Mouse (Mus musculus) heart, postnatal 25 days (tissue): Measurements from ENCODE around the gene Wdfy3. TPM values are rescaled to one million over a fixed set of nuclear protein-coding genes. Genes with fewer than 3 reads are reported as not detected.

Experiments
- DNase-seq: peaks from one replicate; pipeline ENCODE4 v3.0.0; 2022; ENCODE audit warnings: low spot score
- intact Hi-C: fragments of 180-260 bp; cut with DNase I; formaldehyde crosslinking; loops from one replicate; pipeline ENCODE4 v1.15.1; 2025
- total RNA-seq, 2 experiments: library from RNA; stranded (reverse); gene quantifications; 2 replicates each; pipeline ENCODE4 v1.2.3; 2021

Wdfy3 gene
- total RNA-seq, 2 experiments from 2014 or later, result 28.7 to 33.1 TPM

- intact Hi-C loops, result no loop called here
- DNase-seq, result no peak
Observed at GRCm38 (mm10) chr5:101819216-101819615, 250.5 kb downstream of the Wdfy3 start.

GRCm38 (mm10) chr5:101816822-101817221, 252.9 kb downstream of the Wdfy3 start:
- no peak for DNase-seq
- intact Hi-C loops, result no loop called here

- intact Hi-C loops, result no loop called here
- no peak for DNase-seq
Observed at GRCm38 (mm10) chr5:101811296-101812169, 258.2 kb downstream of the Wdfy3 start.

- intact Hi-C loops, result no loop called here
- DNase-seq, result no peak
Observed at GRCm38 (mm10) chr5:101802358-101803022, 267.2 kb downstream of the Wdfy3 start.

- no peak for DNase-seq
- intact Hi-C loops, result no loop called here
Observed at GRCm38 (mm10) chr5:101801891-101802290, 267.8 kb downstream of the Wdfy3 start.

GRCm38 (mm10) chr5:101792665-101793064, 277.1 kb downstream of the Wdfy3 start:
- DNase-seq, result no peak
- intact Hi-C loops, result no loop called here

- DNase-seq, result no peak
- intact Hi-C loops, result no loop called here
Observed at GRCm38 (mm10) chr5:101790560-101790959, 279.2 kb downstream of the Wdfy3 start.

GRCm38 (mm10) chr5:101789770-101790169, 280.0 kb downstream of the Wdfy3 start:
- DNase-seq, result no peak
- intact Hi-C loops, result no loop called here

- intact Hi-C loops, result no loop called here
- no peak for DNase-seq
Observed at GRCm38 (mm10) chr5:101785921-101786614, 283.7 kb downstream of the Wdfy3 start.

- intact Hi-C loops, result no loop called here
- DNase-seq, result no peak
Observed at GRCm38 (mm10) chr5:101784787-101785186, 284.9 kb downstream of the Wdfy3 start.

GRCm38 (mm10) chr5:101784328-101784727, 285.4 kb downstream of the Wdfy3 start:
- intact Hi-C loops, result no loop called here
- DNase-seq, result no peak
